Mouse (Mus musculus): ENCODE results near the gene Lrwd1. TPM values are rescaled to one million over a fixed set of nuclear protein-coding genes. Genes with fewer than 3 reads are reported as not detected.
"Not testable (repeated sequence)": the region's sequence is repeated elsewhere in the genome, so short reads cannot be mapped to it uniquely, and the experiment has no call there.

Gene Lrwd1
- polyA plus RNA-seq, 2 experiments: 31.1 to 59.4 TPM

DNA sequence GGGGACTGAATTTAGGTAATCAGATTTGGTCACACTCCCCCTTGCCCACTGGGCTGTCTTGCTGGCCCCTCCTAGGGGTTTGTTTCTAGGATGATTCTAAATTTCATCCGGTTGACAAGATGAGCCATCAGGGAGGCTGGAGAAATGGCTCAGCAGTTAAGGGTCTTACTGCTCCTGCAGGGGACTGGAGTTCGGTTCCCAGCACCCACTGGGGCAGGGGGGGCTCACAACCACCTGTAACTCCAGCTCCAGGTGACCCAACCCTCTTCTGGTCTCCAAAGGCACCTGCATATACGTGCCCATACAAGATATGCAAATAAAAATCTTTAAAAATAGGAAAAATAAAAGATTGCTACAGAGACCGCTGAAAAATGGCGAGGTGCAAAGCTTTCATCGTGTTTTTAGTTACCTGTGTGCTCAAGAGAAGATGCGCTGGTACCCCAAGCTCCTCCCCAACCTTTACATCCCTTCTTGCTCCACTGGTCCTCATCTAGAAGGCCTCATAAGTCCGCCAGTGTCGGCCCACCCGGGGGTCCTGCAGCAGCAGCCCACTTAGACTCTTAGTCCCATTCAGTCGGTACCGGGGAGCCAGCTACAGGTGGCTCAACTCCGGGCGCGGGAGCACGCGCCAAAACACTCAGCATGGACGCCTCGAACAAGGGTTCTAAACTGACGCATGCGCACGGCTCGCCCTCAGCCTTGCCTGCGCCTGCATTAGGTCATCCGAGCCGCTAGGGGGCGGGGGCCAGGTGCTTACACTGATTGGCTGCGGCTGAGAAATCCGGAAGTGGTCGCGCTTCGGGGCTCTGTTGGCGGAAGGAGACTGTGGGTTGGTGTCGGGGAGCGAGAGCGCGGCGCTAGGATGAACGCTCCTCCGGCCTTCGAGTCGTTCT lies 19.7 kb downstream of the Lrwd1 start, which contains the start of gene Polr2j:
TSS of gene Polr2j (plus strand) at position 741 of the 893 bp plus-strand sequence.
- peaks cover 14% of the 10 kb centered on the region for H3K4me1 ChIP-seq (ENCODE audit: control insufficient read depth, insufficient read depth, low read length)
- no peaks in the 10 kb centered on the region for H3K27me3 ChIP-seq (ENCODE audit: control insufficient read depth, insufficient read depth, low read length)
- H3K4me3 ChIP-seq (replicated peaks; ENCODE audit: low read length): peak within 1 kb of the TSS; percentile 81
- H3K27ac ChIP-seq (replicated peaks; ENCODE audit: low read depth, low read length): peak within 1 kb of the TSS; percentile 50
- WGBS: 3% methylated on average over 42 of the region's 42 CpGs
- DNase-seq (ENCODE audit: low spot score): peak; percentile 97
- peak within 1 kb of the TSS; percentile 64 for H3K4me2 ChIP-seq (replicated peaks; ENCODE audit: low read depth, low read length, severe bottlenecking)
- TF ChIP-seq POLR2A (IDR thresholded peaks at IDR 0.05; ENCODE audit: borderline replicate concordance, extremely low read depth, insufficient read depth, insufficient read length): peak; percentile 67; the same call in 1 of the 2 replicates
- no peaks in the 10 kb centered on the region for H3K9me3 ChIP-seq (ENCODE audit: control insufficient read depth, low read length)
- peaks cover 15% of the 10 kb centered on the region for H3K36me3 ChIP-seq (ENCODE audit: control insufficient read depth, insufficient read depth, low read length)
- ATAC-seq (ENCODE audit: low FRiP score, low read depth): peak; percentile 96
- peak within 1 kb of the TSS; percentile 83 for H3K9ac ChIP-seq (ENCODE audit: low read depth, low read length, severe bottlenecking)

DNA sequence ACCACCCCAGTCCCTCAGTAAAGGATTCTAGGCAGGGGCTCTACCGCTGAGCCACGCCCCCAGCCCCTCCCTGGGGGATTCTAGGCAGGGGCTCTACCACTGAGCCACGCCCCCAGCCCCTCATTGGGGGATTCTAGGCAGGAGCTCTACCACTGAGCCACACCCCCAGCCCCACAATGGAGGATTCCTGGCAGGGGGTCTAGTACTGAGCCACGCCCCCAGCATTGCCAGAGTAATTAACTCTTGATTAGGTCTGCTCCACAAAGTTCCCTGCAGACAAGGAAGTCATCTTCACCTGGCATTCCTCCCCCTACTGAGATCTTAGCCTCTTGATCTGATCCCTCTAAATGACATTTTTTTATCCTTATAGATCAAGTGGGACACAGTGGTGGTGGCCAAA lies 22.3 kb downstream of the Lrwd1 start:
- H3K27me3 ChIP-seq (ENCODE audit: control insufficient read depth, insufficient read depth, low read length); DNase-seq (ENCODE audit: low spot score); H3K27ac ChIP-seq (replicated peaks; ENCODE audit: low read depth, low read length); H3K9me3 ChIP-seq (ENCODE audit: control insufficient read depth, low read length); H3K4me3 ChIP-seq (replicated peaks; ENCODE audit: low read length); H3K4me2 ChIP-seq (replicated peaks; ENCODE audit: low read depth, low read length, severe bottlenecking); ATAC-seq (ENCODE audit: low FRiP score, low read depth); H3K36me3 ChIP-seq (ENCODE audit: control insufficient read depth, insufficient read depth, low read length); H3K9ac ChIP-seq (ENCODE audit: low read depth, low read length, severe bottlenecking): not testable (repeated sequence)
- peaks cover 14% of the 10 kb centered on the region for H3K4me1 ChIP-seq (ENCODE audit: control insufficient read depth, insufficient read depth, low read length)
- WGBS: 36% methylated on average over 3 of the region's 4 CpGs

- 82% methylated on average over 3 of the region's 3 CpGs for WGBS
- H3K9me3 ChIP-seq (ENCODE audit: control insufficient read depth, low read length): no peaks in the 10 kb centered on the region
- DNase-seq (ENCODE audit: low spot score) (no peak), ATAC-seq (ENCODE audit: low FRiP score, low read depth) (no peak)
- H3K4me2 ChIP-seq (replicated peaks; ENCODE audit: low read depth, low read length, severe bottlenecking): no peak overlapping the region
- no peaks in the 10 kb centered on the region for H3K4me1 ChIP-seq (ENCODE audit: control insufficient read depth, insufficient read depth, low read length)
- no peak overlapping the region for H3K4me3 ChIP-seq (replicated peaks; ENCODE audit: low read length)
- no peak overlapping the region for H3K9ac ChIP-seq (ENCODE audit: low read depth, low read length, severe bottlenecking)
- peaks cover 5% of the 10 kb centered on the region; the same call in 1 of the 2 replicates for H3K36me3 ChIP-seq (ENCODE audit: control insufficient read depth, insufficient read depth, low read length)
- no peak overlapping the region for H3K27ac ChIP-seq (replicated peaks; ENCODE audit: low read depth, low read length)
- no peak for TF ChIP-seq POLR2A (IDR thresholded peaks at IDR 0.05; ENCODE audit: borderline replicate concordance, extremely low read depth, insufficient read depth, insufficient read length)
- no peaks in the 10 kb centered on the region for H3K27me3 ChIP-seq (ENCODE audit: control insufficient read depth, insufficient read depth, low read length)
Measured at GRCm38 (mm10) chr5:136109042-136109441, 26.8 kb downstream of the Lrwd1 start.

DNA sequence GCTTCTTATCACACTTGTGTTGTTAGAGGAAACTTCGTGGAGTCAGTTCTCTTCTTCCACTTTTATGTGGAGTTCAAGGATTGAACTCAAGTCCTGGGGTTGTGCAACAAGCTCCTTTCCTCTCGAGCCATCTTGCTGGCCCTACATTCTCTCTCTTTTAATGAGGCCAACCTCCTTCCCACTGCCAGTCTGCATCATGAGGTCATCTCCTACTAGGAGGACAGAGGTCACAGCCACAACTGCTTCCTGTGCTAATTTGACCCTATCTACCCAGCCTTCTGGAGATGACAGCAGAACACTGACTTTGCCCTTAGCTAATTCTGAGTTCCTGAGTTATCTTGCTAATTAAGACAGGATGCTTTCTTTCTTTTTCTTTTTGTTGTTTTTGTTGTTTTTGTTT lies 27.4 kb downstream of the Lrwd1 start:
- peaks cover 5% of the 10 kb centered on the region; the same call in 1 of the 2 replicates for H3K36me3 ChIP-seq (ENCODE audit: control insufficient read depth, insufficient read depth, low read length)
- WGBS: 56% methylated on average over 2 of the region's 2 CpGs
- no peak overlapping the region for H3K4me2 ChIP-seq (replicated peaks; ENCODE audit: low read depth, low read length, severe bottlenecking)
- no peak for DNase-seq (ENCODE audit: low spot score)
- no peaks in the 10 kb centered on the region for H3K4me1 ChIP-seq (ENCODE audit: control insufficient read depth, insufficient read depth, low read length)
- no peak for TF ChIP-seq POLR2A (IDR thresholded peaks at IDR 0.05; ENCODE audit: borderline replicate concordance, extremely low read depth, insufficient read depth, insufficient read length)
- no peaks in the 10 kb centered on the region for H3K9me3 ChIP-seq (ENCODE audit: control insufficient read depth, low read length)
- H3K4me3 ChIP-seq (replicated peaks; ENCODE audit: low read length): no peak overlapping the region
- no peaks in the 10 kb centered on the region for H3K27me3 ChIP-seq (ENCODE audit: control insufficient read depth, insufficient read depth, low read length)
- H3K9ac ChIP-seq (ENCODE audit: low read depth, low read length, severe bottlenecking): no peak overlapping the region
- H3K27ac ChIP-seq (replicated peaks; ENCODE audit: low read depth, low read length): no peak overlapping the region
- no peak for ATAC-seq (ENCODE audit: low FRiP score, low read depth)

- no peaks in the 10 kb centered on the region for H3K9me3 ChIP-seq (ENCODE audit: control insufficient read depth, low read length)
- H3K9ac ChIP-seq (ENCODE audit: low read depth, low read length, severe bottlenecking): no peak overlapping the region
- TF ChIP-seq POLR2A (IDR thresholded peaks at IDR 0.05; ENCODE audit: borderline replicate concordance, extremely low read depth, insufficient read depth, insufficient read length): no peak
- no peak overlapping the region for H3K27ac ChIP-seq (replicated peaks; ENCODE audit: low read depth, low read length)
- WGBS: 90% methylated on average over 5 of the region's 5 CpGs
- H3K36me3 ChIP-seq (ENCODE audit: control insufficient read depth, insufficient read depth, low read length): peaks cover 5% of the 10 kb centered on the region; the same call in 1 of the 2 replicates
- H3K4me2 ChIP-seq (replicated peaks; ENCODE audit: low read depth, low read length, severe bottlenecking): no peak overlapping the region
- H3K27me3 ChIP-seq (ENCODE audit: control insufficient read depth, insufficient read depth, low read length): 0 out of 2 replicates have a peak, but pooled peaks cover 3% of the 10 kb centered on the region
- DNase-seq (ENCODE audit: low spot score): peak; percentile 26
- H3K4me1 ChIP-seq (ENCODE audit: control insufficient read depth, insufficient read depth, low read length): no peaks in the 10 kb centered on the region
- ATAC-seq (ENCODE audit: low FRiP score, low read depth): no peak
- H3K4me3 ChIP-seq (replicated peaks; ENCODE audit: low read length): no peak overlapping the region
Measured at GRCm38 (mm10) chr5:136104511-136104910, 31.4 kb downstream of the Lrwd1 start.

Data from limb, embryonic 14.5 days (tissue).